Mouse (Mus musculus) kidney, adult 2 months (tissue): ENCODE data around the gene Ikzf4.

ENCODE experiments used
- CTCF ChIP-seq: fragments of 200-500 bp; conservative IDR thresholded peaks from 2 replicates; pipeline ENCODE4 v1.5.1; 2011; ENCODE audit warnings: low read depth, mild to moderate bottlenecking, control low read depth, low read length, moderate library complexity, mixed read lengths; ENCODE audit not compliant: insufficient read depth, insufficient read length
- POLR2A ChIP-seq: fragments of 200-500 bp; IDR thresholded peaks from one replicate; pipeline ENCODE4 v1.6.1; 2011; ENCODE audit warnings: low read depth, low read length, control low read depth

GRCm38 (mm10) chr10:128589464-128590192, 56.2 kb downstream of the Ikzf4 start, which contains the start of gene Erbb3:
- TF ChIP-seq POLR2A: no peak
- TF ChIP-seq CTCF: no peak
